Mouse (Mus musculus): ENCODE measurements around the gene Fign.

GRCm38 (mm10) chr2:64025961-64026360 is 71.9 kb downstream of the Fign start:
- TF ChIP-seq CTCF (IDR thresholded peaks at IDR 0.05; ENCODE audit: borderline replicate concordance, insufficient read depth, low read length) (no peak), POLR2A (IDR thresholded peaks at IDR 0.05; ENCODE audit: low read depth, low read length) (no peak)

All from embryonic fibroblast, embryonic 13.5 days (primary cell).